Comparison of ENCODE assay signal across 27 mouse cellular contexts in genomic region chr2:170543625-170544024, GRCm38 (mm10). TPM values are rescaled to one million over a fixed set of nuclear protein-coding genes. Genes with fewer than 3 reads are reported as not detected.
"Had no signal": no experiment of that assay in that cellular context is flagged by ENCODE, and none has a peak within 500 bp of the region (broad histone marks: within the 10 kb centered on the region; RNA-seq: fewer than 3 reads in every experiment).

No protein-coding gene starts in this region.

- H3K36me3 ChIP-seq: heart, embryonic 10.5 days; heart, embryonic 12.5 days; hindbrain, embryonic 10.5 days; hindbrain, embryonic 12.5 days; intestine, embryonic 15.5 days; limb, embryonic 13.5 days; limb, embryonic 15.5 days had no signal

- DNase-seq: gastrocnemius, postnatal 14 days; gastrocnemius, postnatal 36 days; heart, adult 11 months; heart, postnatal 10 days; heart, postnatal 4 days; kidney, adult 18-20 months; layer of hippocampus, adult 9-11 months; layer of hippocampus, postnatal 36 days; left cerebral cortex, postnatal 4 days had no signal

- H3K4me2 ChIP-seq: heart, embryonic 12.5 days; hindbrain, embryonic 12.5 days; hindbrain, embryonic 14.5 days; intestine, embryonic 15.5 days; limb, embryonic 13.5 days; limb, embryonic 15.5 days had no signal

- ATAC-seq: hindbrain, embryonic 16.5 days; inflammation-experienced regulatory T-cells, adult 6 months; intestine, embryonic 15.5 days; intestine, postnatal 0 days had no signal

- H3K9me3 ChIP-seq: heart, embryonic 10.5 days; heart, embryonic 12.5 days; hindbrain, embryonic 10.5 days; hindbrain, embryonic 12.5 days; intestine, embryonic 15.5 days; limb, embryonic 13.5 days; limb, embryonic 15.5 days had no signal

- H3K4me3 ChIP-seq: heart, embryonic 10.5 days; heart, embryonic 12.5 days; hindbrain, embryonic 10.5 days; hindbrain, embryonic 12.5 days; intestine, embryonic 15.5 days; limb, embryonic 13.5 days; limb, embryonic 15.5 days had no signal

- H3K27me3 ChIP-seq: hindbrain, embryonic 12.5 days; intestine, embryonic 15.5 days; limb, embryonic 13.5 days; limb, embryonic 15.5 days had no signal

- H3K9ac ChIP-seq: heart, embryonic 12.5 days; hindbrain, embryonic 12.5 days; hindbrain, embryonic 14.5 days; intestine, embryonic 15.5 days; limb, embryonic 13.5 days; limb, embryonic 15.5 days had no signal

- H3K27ac ChIP-seq: heart, embryonic 10.5 days; hindbrain, embryonic 10.5 days; hindbrain, embryonic 12.5 days; hindbrain, embryonic 14.5 days; intestine, embryonic 15.5 days; limb, embryonic 13.5 days; limb, embryonic 15.5 days had no signal

- H3K4me1 ChIP-seq: intestine, embryonic 15.5 days had no signal

RNA-seq across cellular contexts. Expression of gene Cyp24a1, which starts 46.7 kb away (rescaled TPM):
- polyA plus RNA-seq: gonadal fat pad, adult 2 months; heart, embryonic 10.5 days; heart, embryonic 12.5 days; heart, embryonic 14.5 days; heart, embryonic 16.5 days; hindbrain, embryonic 12.5 days; inflammation-experienced regulatory T-cells, adult 6 months; intestine, embryonic 15.5 days; intestine, postnatal 0 days; large intestine, adult 2 months; limb, embryonic 11.5 days; limb, embryonic 13.5 days; limb, embryonic 15.5 days had no signal

RNA-seq across cellular contexts. Expression of gene 4930470P17Rik, which starts 58.2 kb away (rescaled TPM):
- polyA plus RNA-seq: gonadal fat pad, adult 2 months; heart, embryonic 10.5 days; heart, embryonic 12.5 days; heart, embryonic 14.5 days; heart, embryonic 16.5 days; hindbrain, embryonic 10.5 days; hindbrain, embryonic 12.5 days; inflammation-experienced regulatory T-cells, adult 6 months; intestine, embryonic 15.5 days; intestine, postnatal 0 days; kidney, embryonic 14.5 days; kidney, embryonic 16.5 days; large intestine, adult 2 months; limb, embryonic 11.5 days; limb, embryonic 13.5 days; limb, embryonic 15.5 days had no signal
